Mouse (Mus musculus): ENCODE measurements around the gene Unc13b.

The Unc13b gene

GRCm38 (mm10) chr4:43236898-43237297 lies 178.1 kb downstream of the Unc13b start:
- DNase-seq: no peak

DNA sequence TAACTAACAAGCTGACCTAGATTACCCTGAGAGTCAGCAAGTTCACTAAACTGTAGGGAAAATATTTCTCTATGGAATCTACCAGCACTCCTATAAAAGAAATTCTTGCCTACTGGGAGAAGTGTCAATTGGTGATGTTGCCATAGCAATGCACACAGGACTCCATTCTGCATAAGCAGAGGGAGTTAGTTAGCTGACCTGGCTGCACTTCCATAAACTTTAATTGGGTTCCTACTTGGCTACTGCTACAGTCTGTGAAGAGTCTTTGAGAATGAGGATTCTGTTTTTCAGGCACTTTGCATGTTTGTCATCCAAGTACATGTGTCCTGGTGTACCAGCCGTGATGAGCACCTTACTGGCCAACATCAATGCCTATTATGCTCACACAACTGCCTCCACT lies 182.0 kb downstream of the Unc13b start:
- DNase-seq: no peak

- DNase-seq: peak; percentile 11
Observed at GRCm38 (mm10) chr4:43244022-43244421, 185.3 kb downstream of the Unc13b start.

DNA sequence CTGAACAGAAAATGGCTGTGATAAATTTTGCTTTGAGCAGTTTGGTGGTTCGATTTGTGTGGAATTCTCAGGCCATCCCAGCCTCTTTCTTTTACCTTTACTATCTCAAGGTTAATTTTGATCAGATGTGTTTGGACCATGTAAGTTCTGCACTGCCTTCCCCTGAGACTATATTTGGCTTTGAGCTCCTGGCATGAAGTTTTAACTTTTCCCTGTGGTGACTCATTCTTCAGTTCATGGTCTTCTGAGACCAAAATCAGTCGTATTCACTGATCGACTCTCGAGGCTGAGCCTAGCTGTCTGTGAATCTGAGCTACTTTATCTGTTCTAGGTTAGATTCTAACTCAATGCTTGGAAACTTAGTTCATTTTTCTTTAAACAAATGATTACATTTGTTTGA lies 187.0 kb downstream of the Unc13b start:
- no peak for DNase-seq

DNA sequence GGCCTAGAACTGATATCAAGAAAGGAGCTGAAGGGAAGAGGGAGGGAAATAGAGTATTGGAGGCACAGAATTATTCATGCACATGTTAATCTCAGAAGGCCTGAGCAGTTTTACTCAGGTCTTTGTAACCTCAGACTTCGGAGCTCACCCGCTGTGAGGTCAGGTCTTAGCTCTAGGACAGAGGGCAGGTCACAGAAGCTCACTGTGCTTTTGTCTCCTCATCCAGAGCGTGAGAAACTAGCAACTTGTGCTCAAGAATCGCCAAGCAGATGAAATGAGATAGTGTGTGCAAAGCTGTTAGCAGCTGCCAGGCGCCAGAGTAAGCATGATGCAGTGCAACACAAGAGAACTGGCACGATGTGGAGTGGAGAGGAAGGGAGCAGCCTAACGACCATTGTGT lies 189.3 kb downstream of the Unc13b start:
- DNase-seq: no peak

- no peak for DNase-seq
Observed at GRCm38 (mm10) chr4:43248909-43249308, 190.2 kb downstream of the Unc13b start.

DNA sequence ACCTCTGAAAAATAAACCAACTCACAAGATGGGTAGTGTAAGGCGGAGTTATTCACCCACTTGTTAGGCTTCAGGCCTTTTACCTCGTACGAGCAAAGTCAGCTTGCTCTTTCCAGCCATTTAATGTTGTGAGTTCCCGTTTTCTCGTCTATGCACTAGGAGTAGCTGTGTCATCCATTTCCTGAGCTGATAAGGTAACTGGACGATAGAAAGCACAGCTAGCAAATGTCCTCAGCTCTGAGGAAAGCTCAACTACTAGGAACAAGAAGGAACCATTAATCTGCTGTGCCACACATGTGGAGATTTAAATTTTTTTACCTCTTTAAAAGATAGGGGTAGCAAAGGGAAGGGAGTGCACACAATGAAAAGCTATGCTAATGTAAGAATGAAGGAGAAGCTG lies 192.5 kb downstream of the Unc13b start:
- DNase-seq: no peak

- no peak for DNase-seq
Observed at GRCm38 (mm10) chr4:43257040-43257439, 198.3 kb downstream of the Unc13b start.

DNA sequence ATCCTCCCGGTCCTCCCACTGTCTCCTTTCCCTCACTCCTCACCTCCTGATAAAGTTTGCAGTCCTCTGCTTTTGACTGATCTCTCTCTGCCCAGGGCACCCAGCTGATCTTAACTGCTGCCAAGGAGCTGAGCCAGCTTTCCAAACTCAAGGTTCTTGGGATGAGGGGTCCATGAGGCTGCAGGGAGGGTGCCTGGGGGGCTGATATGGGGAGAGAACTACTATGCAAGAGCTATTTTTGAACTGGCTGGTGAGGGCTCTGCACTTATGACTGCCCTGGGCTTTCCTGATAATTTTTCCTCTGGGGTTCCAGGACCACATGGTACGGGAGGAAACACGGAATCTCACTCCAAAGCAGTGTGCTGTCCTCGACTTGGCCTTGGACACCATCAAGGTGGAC lies 199.8 kb downstream of the Unc13b start:
- no peak for DNase-seq

DNA sequence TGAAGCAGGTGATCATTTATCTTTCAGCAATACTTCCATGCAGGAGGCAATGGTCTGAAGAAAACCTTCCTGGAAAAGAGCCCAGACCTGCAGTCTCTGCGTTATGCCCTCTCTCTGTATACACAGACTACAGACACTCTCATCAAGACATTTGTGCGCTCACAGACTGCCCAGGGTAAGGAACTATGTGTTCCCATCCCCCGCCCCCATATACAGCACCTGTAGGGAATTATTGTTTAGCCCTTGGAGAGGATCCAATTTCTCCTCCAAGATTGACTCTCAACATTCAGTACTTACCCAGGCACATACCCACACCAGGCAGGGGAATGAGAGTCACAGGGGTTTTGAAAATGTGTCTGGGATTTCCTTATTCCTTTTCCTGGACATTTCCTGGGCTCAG lies 200.7 kb downstream of the Unc13b start:
- DNase-seq: no peak

DNA sequence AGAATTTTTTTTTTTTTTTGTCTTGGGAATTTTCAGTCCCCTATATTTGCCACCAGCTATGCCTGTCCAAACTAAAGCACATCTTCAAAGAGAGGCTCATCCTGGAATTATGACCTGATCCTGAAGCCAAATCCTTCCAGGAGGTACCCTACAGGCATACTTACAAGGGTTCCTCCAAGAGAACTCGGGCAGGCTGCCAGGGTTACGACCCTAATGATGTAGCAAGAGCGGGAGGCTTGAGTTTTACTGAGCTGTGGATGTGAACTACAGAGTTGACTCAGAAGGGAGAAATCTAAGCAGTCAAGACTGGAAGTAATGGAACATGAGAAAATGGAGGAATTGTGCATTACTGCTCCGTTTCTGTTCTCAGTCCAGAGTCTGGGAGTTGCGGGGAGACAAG lies 201.3 kb downstream of the Unc13b start:
- DNase-seq: peak; percentile 34

DNA sequence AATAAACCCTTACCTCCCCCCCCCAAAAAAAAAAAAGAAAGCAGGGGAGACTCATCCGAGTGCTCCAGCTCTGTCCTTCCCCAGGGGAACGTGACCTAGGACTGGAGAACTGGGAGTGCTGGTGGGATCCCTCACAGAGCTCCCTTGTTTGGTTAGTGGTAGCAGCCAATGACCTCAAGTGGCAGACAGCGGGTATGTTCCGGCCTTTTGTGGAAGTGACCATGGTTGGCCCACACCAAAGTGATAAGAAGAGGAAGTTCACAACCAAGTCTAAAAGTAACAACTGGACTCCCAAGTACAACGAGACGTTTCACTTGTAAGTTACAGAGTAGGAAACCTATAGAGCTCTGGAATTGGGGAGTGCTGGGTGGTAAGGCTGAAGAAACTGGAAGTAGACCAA lies 204.1 kb downstream of the Unc13b start:
- DNase-seq: no peak

DNA sequence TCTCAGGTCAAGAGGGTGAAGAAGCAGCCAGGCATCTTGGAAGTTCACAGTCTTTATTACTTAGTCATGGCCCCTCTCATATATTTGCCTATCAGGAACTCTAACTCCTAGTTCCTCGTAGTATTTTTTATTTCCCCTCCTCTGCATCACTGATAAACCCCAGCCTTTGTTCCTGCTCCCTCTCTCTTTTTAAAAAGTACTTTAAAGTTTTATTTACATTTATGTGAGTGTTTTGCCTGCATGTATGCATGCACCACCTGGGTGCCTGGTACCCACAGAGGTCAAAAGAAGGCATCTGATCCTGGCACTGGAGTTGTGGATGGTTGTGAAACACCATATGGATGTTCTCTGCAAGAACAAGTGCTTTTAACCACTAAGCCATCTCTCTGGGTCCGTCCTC lies 207.4 kb downstream of the Unc13b start:
- no peak for DNase-seq

- DNase-seq: peak; percentile 90
Observed at GRCm38 (mm10) chr4:43266623-43267322, 208.0 kb downstream of the Unc13b start, which contains the start of gene Atp8b5. Gene Atp8b5, plus strand, starts transcription at chr4:43267159.

- no peak for DNase-seq
Observed at GRCm38 (mm10) chr4:43267323-43267658, 208.5 kb downstream of the Unc13b start.

DNA sequence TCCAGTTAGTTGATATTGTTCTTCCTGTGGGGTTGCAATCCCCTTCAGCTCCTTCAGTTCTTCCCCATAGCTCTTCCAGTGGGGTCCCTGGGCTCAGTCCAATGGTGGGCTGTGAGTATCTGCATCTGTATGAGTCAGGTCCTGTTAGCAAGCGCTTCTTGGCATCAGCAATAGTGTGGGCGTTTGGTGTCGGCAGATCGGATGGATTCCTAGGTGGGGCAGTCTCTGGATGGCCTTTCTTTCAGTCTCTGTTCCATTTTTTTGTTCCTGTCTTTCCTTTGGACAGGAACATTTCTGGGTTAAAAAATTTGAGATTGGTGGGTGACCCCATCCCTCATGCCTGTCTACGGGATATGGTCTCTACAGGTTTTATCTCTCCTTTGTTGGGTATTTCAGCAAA lies 226.7 kb downstream of the Unc13b start:
- DNase-seq: no peak

- no peak for DNase-seq
Observed at GRCm38 (mm10) chr4:43287305-43287704, 228.6 kb downstream of the Unc13b start.

- peak; percentile 4 for DNase-seq
Observed at GRCm38 (mm10) chr4:43294001-43294400, 235.2 kb downstream of the Unc13b start.

DNA sequence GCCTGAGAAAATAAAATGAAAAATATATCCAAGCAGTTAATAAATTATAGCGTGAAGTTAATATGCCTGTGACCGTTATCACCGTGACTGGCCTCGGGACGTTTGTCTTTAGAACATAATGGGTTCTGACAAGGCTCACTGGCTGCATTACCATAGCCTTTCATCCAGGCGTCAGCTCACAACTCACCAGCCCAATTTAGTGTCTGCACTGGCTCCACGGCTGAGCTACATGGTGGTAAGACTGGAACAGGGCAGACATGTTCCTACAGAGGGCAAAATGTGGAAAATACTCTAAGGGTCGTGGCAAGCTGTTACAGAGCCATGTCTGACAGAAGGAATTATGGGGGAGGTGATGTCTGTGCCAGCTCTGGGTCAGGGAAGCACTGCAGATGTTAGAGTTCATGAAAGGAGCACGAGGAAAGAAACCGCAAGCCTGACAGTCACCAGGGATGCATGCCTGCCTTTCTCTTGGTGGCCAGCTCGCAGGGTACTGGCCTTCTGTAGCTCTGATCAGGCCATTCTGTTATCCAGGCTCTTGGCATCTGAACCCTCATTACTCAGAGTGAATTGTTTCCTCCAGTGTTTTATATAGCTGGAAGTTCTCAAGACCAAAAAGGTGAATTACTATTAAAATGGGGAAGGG lies 251.1 kb downstream of the Unc13b start:
- no peak for DNase-seq

All from lung, postnatal 10 days (tissue).